Mouse (Mus musculus) myocyte (in vitro differentiated cells): ENCODE data around the gene Cphx3.
"Not testable (repeated sequence)": the region's sequence is repeated elsewhere in the genome, so short reads cannot be mapped to it uniquely, and the experiment has no call there.

Experiments used
- CEBPB ChIP-seq: IDR thresholded peaks from 2 replicates; pipeline ENCODE4 v1.6.1; 2011; ENCODE audit warnings: mild to moderate bottlenecking, moderate library complexity; ENCODE audit not compliant: poor library complexity, insufficient read depth, severe bottlenecking
- E2F4 ChIP-seq: IDR thresholded peaks from one replicate; pipeline ENCODE4 v1.6.1; 2011; ENCODE audit warnings: mild to moderate bottlenecking, control low read depth, moderate library complexity; ENCODE audit not compliant: insufficient read depth
- MAX ChIP-seq: IDR thresholded peaks from one replicate; pipeline ENCODE4 v1.6.1; 2011; ENCODE audit warnings: low read depth, mild to moderate bottlenecking, control low read depth
- MYOD1 ChIP-seq, 3 experiments: IDR thresholded peaks; one replicate each; pipeline ENCODE4 v1.6.1; 2011; ENCODE audit warnings: control low read depth in 2 of 3, low read depth in 2 of 3, mild to moderate bottlenecking in 2 of 3, moderate library complexity in 1 of 3; ENCODE audit not compliant: insufficient read length in 2 of 3, control insufficient read depth in 1 of 3
- MYOG ChIP-seq, 3 experiments: IDR thresholded peaks; one replicate each; pipeline ENCODE4 v1.6.1; 2011; ENCODE audit warnings: control low read depth in 2 of 3, low read depth in 2 of 3, mild to moderate bottlenecking in 2 of 3; ENCODE audit not compliant: insufficient read length in 2 of 3, control insufficient read depth in 1 of 3, insufficient read depth in 1 of 3
- POLR2A ChIP-seq: IDR thresholded peaks from one replicate; pipeline ENCODE4 v1.6.1; 2011; ENCODE audit warnings: low read depth, mild to moderate bottlenecking, control low read depth, moderate library complexity; ENCODE audit not compliant: insufficient read length
- POLR2AphosphoS2 ChIP-seq: IDR thresholded peaks from one replicate; pipeline ENCODE4 v1.6.1; 2011; ENCODE audit warnings: low read depth, control low read depth; ENCODE audit not compliant: insufficient read length
- REST ChIP-seq: IDR thresholded peaks from one replicate; pipeline ENCODE4 v1.6.1; 2011; ENCODE audit warnings: mild to moderate bottlenecking, control low read depth, moderate library complexity; ENCODE audit not compliant: insufficient read depth, insufficient read length
- TCF12 ChIP-seq: IDR thresholded peaks from one replicate; pipeline ENCODE4 v1.6.1; 2011; ENCODE audit warnings: mild to moderate bottlenecking, control low read depth; ENCODE audit not compliant: poor library complexity, insufficient read depth, severe bottlenecking
- USF1 ChIP-seq: IDR thresholded peaks from one replicate; pipeline ENCODE4 v1.6.1; 2011; ENCODE audit warnings: low read depth, mild to moderate bottlenecking, control low read depth, moderate library complexity

- not testable (repeated sequence) for TF ChIP-seq POLR2A; CEBPB; MYOG (IDR thresholded peaks at IDR 0.05; ENCODE audit: control insufficient read depth in 1 of 3, insufficient read depth in 1 of 3, insufficient read length in 2 of 3, low read depth in 2 of 3); POLR2AphosphoS2; MYOD1 (IDR thresholded peaks at IDR 0.05; ENCODE audit: control insufficient read depth in 1 of 3, insufficient read length in 2 of 3, low read depth in 2 of 3); REST; MAX; TCF12; E2F4; USF1
These were observed at the start of gene Cphx3 for GRCm38 (mm10) chr14:26081997-26082396.
